Comparison of ENCODE assay signal across 12 mouse cellular contexts in the genomic region with DNA sequence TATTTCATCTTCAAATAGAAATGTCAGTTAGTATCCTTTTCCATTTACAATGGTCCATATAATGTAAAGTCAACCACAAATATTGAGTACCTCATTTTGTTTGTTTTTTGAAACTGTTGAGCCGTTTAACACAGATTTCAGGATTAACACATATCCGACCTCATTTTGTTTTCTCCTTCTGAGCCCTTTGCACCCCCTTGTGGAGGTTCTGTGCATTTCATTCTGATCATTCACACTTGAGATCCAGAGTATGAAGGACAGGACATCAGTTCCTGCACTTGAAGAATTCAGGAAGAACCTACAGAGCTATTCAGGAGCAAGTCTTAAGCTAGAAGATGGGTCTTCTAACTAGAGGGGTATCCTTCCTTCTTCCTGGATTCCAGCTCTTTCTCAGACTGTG. TPM values are rescaled to one million over a fixed set of nuclear protein-coding genes. Genes with fewer than 3 reads are reported as not detected.
DNase-seq lines count a peak whose midpoint lies in the region; ATAC-seq and TF ChIP-seq lines count a peak whose summit lies in the region.
"Had no signal": no experiment of that assay in that cellular context is flagged by ENCODE, and none has a peak within 500 bp of the region (broad histone marks: within the 10 kb centered on the region; RNA-seq: fewer than 3 reads in every experiment).

No protein-coding gene starts in this region.

- DNase-seq in adrenal gland, postnatal 10 days, result peak; percentile 48
- DNase-seq in adrenal gland, postnatal 25 days, result no peak
- DNase-seq in left cerebral cortex, adult 18-20 months (ENCODE audit: low spot score in 2 of 2), result peak; percentile 39 to 44
- DNase-seq in left cerebral cortex, adult 11 months (ENCODE audit: low spot score), result no peak
- DNase-seq in Muller cell, postnatal 12 days (ENCODE audit: inconsistent ontology term), result peak; percentile 31
- peak; percentile 62 for DNase-seq in kidney, postnatal 0 days (ENCODE audit: low spot score)

- no peak overlapping the region for H3K27ac ChIP-seq in kidney, postnatal 0 days
- H3K27ac ChIP-seq: embryonic facial prominence, embryonic 15.5 days; neural tube, embryonic 13.5 days had no signal

- no peaks in the 10 kb centered on the region for H3K27me3 ChIP-seq in kidney, postnatal 0 days (ENCODE audit: insufficient read depth, low read length)
- H3K27me3 ChIP-seq: embryonic facial prominence, embryonic 15.5 days; neural tube, embryonic 13.5 days had no signal

- TF ChIP-seq CTCF in kidney, postnatal 0 days (IDR thresholded peaks at IDR 0.05; ENCODE audit: low read depth), result peak; percentile 81

- H3K9ac ChIP-seq in kidney, postnatal 0 days (ENCODE audit: low read depth, low read length), result no peak overlapping the region
- H3K9ac ChIP-seq: embryonic facial prominence, embryonic 15.5 days; neural tube, embryonic 13.5 days had no signal

- no peaks in the 10 kb centered on the region for H3K4me1 ChIP-seq in kidney, postnatal 0 days (replicated peaks; ENCODE audit: insufficient read depth, low read length)
- H3K4me1 ChIP-seq: embryonic facial prominence, embryonic 15.5 days had no signal

- H3K36me3 ChIP-seq in kidney, postnatal 0 days (ENCODE audit: insufficient read depth, low read length), result no peaks in the 10 kb centered on the region
- H3K36me3 ChIP-seq: embryonic facial prominence, embryonic 15.5 days; neural tube, embryonic 13.5 days had no signal

- no peak overlapping the region for H3K4me2 ChIP-seq in kidney, postnatal 0 days (ENCODE audit: low read length)
- H3K4me2 ChIP-seq: embryonic facial prominence, embryonic 15.5 days; neural tube, embryonic 13.5 days had no signal

- no peaks in the 10 kb centered on the region for H3K9me3 ChIP-seq in kidney, postnatal 0 days (replicated peaks; ENCODE audit: low read length)
- H3K9me3 ChIP-seq: embryonic facial prominence, embryonic 15.5 days; neural tube, embryonic 13.5 days had no signal

- 43% methylated on average over 2 of the region's 2 CpGs for WGBS in kidney, postnatal 0 days

- no peak overlapping the region for H3K4me3 ChIP-seq in kidney, postnatal 0 days (replicated peaks; ENCODE audit: low read depth, low read length)
- H3K4me3 ChIP-seq: embryonic facial prominence, embryonic 15.5 days; neural tube, embryonic 13.5 days had no signal

- no peak for ATAC-seq in kidney, postnatal 0 days (replicated peaks; ENCODE audit: low FRiP score, low read depth)
- ATAC-seq in activated CD4-positive, CD25-positive, alpha-beta regulatory T cell, adult 4 months, result no peak
- no peak for ATAC-seq in cerebellum, adult (ENCODE audit: insufficient number of reproducible peaks, low FRiP score, low TSS enrichment)

RNA-seq across cellular contexts. Expression of a gene that starts 7.0 kb away (rescaled TPM):
- not detected for total RNA-seq in adrenal gland, postnatal 10 days (2021)
- 0.30 TPM in 1 of 2 replicates, not detected in the other for total RNA-seq in adrenal gland, postnatal 25 days (2021)
- not detected for total RNA-seq in left cerebral cortex, adult 18-20 months (2021)
- polyA plus RNA-seq in kidney, postnatal 0 days (2015; fragmentation: Nextera tagmentation; extraction: Ambion mirVana), result 1.7 and 2.1 TPM in 2 replicates
- not detected for polyA plus RNA-seq in activated CD4-positive, CD25-positive, alpha-beta regulatory T cell, adult 4 months (2017; shearing (Covaris generic))
- total RNA-seq: layer of hippocampus, postnatal 36 days had no signal
- polyA plus RNA-seq: C2C12; embryonic facial prominence, embryonic 15.5 days had no signal

RNA-seq across cellular contexts. Expression of a gene that starts 56.7 kb away (rescaled TPM):
- not detected for total RNA-seq in adrenal gland, postnatal 10 days (2021)
- total RNA-seq in adrenal gland, postnatal 25 days (2021), result not detected in 2 replicates
- not detected for total RNA-seq in left cerebral cortex, adult 18-20 months (2021)
- 26.8 and 28.6 TPM in 2 replicates for polyA plus RNA-seq in kidney, postnatal 0 days (2015; fragmentation: Nextera tagmentation; extraction: Ambion mirVana)
- polyA plus RNA-seq in activated CD4-positive, CD25-positive, alpha-beta regulatory T cell, adult 4 months (2017; shearing (Covaris generic)), result not detected
- total RNA-seq: layer of hippocampus, postnatal 36 days had no signal
- polyA plus RNA-seq: C2C12; embryonic facial prominence, embryonic 15.5 days; neural tube, embryonic 13.5 days had no signal

Comparison
In these comparisons a context has a peak if more than half of its experiments do, and no peak if none do; other contexts are left out.
1. DNase-seq: peak in adrenal gland, postnatal 10 days (single experiment), left cerebral cortex, adult 18-20 months (2 of 2), Muller cell, postnatal 12 days (single experiment) and kidney, postnatal 0 days (single experiment); none in adrenal gland, postnatal 25 days (single experiment) and left cerebral cortex, adult 11 months (single experiment).